Mouse (Mus musculus) stomach, embryonic 14.5 days (tissue): ENCODE results near the gene Usp40. TPM values are rescaled to one million over a fixed set of nuclear protein-coding genes. Genes with fewer than 3 reads are reported as not detected.
"Not testable (repeated sequence)": the region's sequence is repeated elsewhere in the genome, so short reads cannot be mapped to it uniquely, and the experiment has no call there.

Source experiments
- ATAC-seq: fragments of 200-750 bp; cut with Nextera tagmentation; 2 replicates; pipeline ENCODE4 v1.8.0; 2017; ENCODE audit warnings: low read depth, moderate TSS enrichment; ENCODE audit not compliant: insufficient number of reproducible peaks, insufficient read depth, low FRiP score
- H3K27ac ChIP-seq: fragments of 300-500 bp; sonication (generic); 2 replicates; pipeline ENCODE4 v1.5.1; 2014; ENCODE audit warnings: mild to moderate bottlenecking, low read length, moderate library complexity, mixed read lengths
- H3K27me3 ChIP-seq: fragments of 300-500 bp; sonication (generic); 2 replicates; pipeline ENCODE4 v1.6.1; 2014; ENCODE audit warnings: low read length, control low read depth, mixed read lengths; ENCODE audit not compliant: control insufficient read depth, insufficient read depth
- H3K36me3 ChIP-seq: fragments of 300-500 bp; sonication (generic); 2 replicates; pipeline ENCODE4 v1.6.1; 2014; ENCODE audit warnings: mild to moderate bottlenecking, control low read depth, low read length, moderate library complexity, mixed read lengths; ENCODE audit not compliant: control insufficient read depth, insufficient read depth
- H3K4me1 ChIP-seq: fragments of 300-500 bp; sonication (generic); 2 replicates; pipeline ENCODE4 v1.6.1; 2014; ENCODE audit warnings: low read length, control low read depth, mixed read lengths; ENCODE audit not compliant: control insufficient read depth, insufficient read depth
- H3K4me2 ChIP-seq: fragments of 300-500 bp; sonication (generic); replicated peaks from 2 replicates; pipeline ENCODE4 v1.6.1; 2014; ENCODE audit warnings: low read depth, low read length, control low read depth
- H3K4me3 ChIP-seq: fragments of 300-500 bp; sonication (generic); 2 replicates; pipeline ENCODE4 v1.5.1; 2014; ENCODE audit warnings: low read depth, low read length, control low read depth
- H3K9ac ChIP-seq: fragments of 300-500 bp; sonication (generic); replicated peaks from 2 replicates; pipeline ENCODE4 v1.6.1; 2014; ENCODE audit warnings: low read depth, mild to moderate bottlenecking, control low read depth, low read length, moderate library complexity, mixed read lengths
- H3K9me3 ChIP-seq: fragments of 300-500 bp; sonication (generic); 2 replicates; pipeline ENCODE4 v1.6.1; 2016; ENCODE audit warnings: low read depth, low read length, control low read depth; ENCODE audit not compliant: control insufficient read depth
- WGBS: fragments of 180-500 bp; shearing (Covaris S2); extraction: QIAGEN DNeasy Blood & Tissue Kit; methylation state at CpG from one replicate; pipeline ENCODE4 v1.1.7; 2014; 5-methylcytosine and 5-hydroxymethylcytosine counted together
- polyA plus RNA-seq: library from polyadenylated mRNA; unstranded; fragments of >200 nt; fragmentation: Nextera tagmentation; extraction: Ambion mirVana; gene quantifications from 2 replicates; pipeline ENCODE4 v1.2.1, GENCODE M21; 2014

Usp40 gene
- 41.9 and 43.9 TPM in 2 replicates for polyA plus RNA-seq

DNA sequence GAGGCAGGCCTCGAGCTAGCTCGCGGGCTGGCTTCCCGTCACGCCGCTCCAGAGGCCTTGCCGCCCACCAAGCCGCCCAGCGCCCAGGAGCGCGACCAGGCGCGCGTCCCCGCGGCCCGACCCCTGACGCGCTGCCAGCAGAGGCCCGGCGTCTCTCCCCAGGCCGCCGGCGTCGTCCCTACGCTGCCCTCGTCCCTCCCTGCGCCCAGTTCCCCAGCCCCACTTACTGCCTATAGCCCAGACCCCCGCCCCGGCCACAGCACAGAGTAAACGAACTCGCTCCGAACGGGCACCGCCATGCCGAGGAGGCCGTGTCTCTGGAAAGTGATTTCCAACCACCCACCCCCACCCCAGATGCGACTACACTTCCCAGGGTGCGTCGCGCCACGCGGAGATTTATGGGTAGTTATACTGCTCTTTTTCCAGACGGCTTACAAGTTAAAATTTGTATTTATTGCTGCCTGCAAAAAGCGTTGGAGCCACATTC, at the start of gene Usp40:
TSS of gene Usp40 (minus strand) at position 341 of the 487 bp plus-strand sequence.
- peak within 1 kb of the TSS; percentile 89 for H3K27ac ChIP-seq
- peak; percentile 93 for ATAC-seq
- H3K4me2 ChIP-seq: peak within 1 kb of the TSS; percentile 55
- peaks cover 8% of the 10 kb centered on the region for H3K36me3 ChIP-seq
- no peaks in the 10 kb centered on the region for H3K27me3 ChIP-seq
- H3K4me3 ChIP-seq: peak within 1 kb of the TSS; percentile 64
- no peaks in the 10 kb centered on the region for H3K9me3 ChIP-seq
- WGBS: under 1% methylated on average over 45 of the region's 45 CpGs
- H3K4me1 ChIP-seq: peaks cover 5% of the 10 kb centered on the region
- H3K9ac ChIP-seq: peak within 1 kb of the TSS; percentile 79

DNA sequence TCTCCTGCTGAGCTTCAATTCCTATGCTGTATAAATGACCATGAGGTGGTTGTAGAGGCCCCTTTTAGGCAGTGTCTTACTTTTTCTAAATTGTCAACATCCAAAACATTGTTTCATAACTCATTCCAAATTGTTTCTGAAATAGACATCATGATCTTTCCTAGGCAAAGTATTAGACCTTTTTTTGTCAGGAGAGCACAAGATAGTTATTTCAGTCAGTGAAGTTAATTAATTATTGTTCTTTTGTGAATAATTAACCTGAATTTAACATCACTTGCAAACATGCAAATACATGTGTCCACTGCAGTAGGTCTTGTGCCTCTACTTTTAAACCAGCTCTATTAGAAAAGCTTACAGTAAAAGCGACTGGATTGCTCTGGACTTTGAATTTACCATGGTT, 46.7 kb upstream of the Usp40 start, which contains the start of gene Ugt1a10:
TSS of gene Ugt1a10 (plus strand) at position 301 of the 400 bp plus-strand sequence.
- Histone ChIP-seq H3K4me2 (no peak within 1 kb of the TSS), H3K9ac (no peak within 1 kb of the TSS), H3K27ac (no peak within 1 kb of the TSS), H3K27me3 (no peaks in the 10 kb centered on the region), H3K4me1 (no peaks in the 10 kb centered on the region), H3K4me3 (no peak within 1 kb of the TSS), H3K36me3 (no peaks in the 10 kb centered on the region), H3K9me3 (no peaks in the 10 kb centered on the region)
- 74% methylated on average over 1 of the region's 1 CpGs for WGBS
- no peak for ATAC-seq

DNA sequence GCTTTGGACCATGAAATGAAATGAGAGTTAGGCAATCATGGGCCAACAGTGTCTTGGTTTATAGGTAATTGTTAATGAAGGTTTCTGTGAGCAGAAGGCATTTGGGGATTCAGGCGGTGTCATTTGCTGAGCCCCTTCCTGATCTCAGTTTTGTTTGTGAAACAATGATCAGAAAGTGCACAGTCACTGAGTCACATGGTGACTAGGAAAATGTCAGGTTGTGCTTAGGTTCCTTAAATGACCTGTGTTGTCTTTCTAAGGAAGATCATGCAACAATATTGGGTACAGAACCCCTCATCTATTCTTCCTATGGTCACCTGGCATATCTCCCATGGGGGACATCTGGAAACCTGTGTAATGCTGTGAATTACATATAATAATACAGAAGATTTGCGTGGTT, 39.1 kb upstream of the Usp40 start:
- WGBS: 91% methylated on average over 2 of the region's 2 CpGs
- H3K9ac ChIP-seq, ATAC-seq, H3K4me2 ChIP-seq, H3K36me3 ChIP-seq, H3K27ac ChIP-seq, H3K4me1 ChIP-seq, H3K27me3 ChIP-seq, H3K9me3 ChIP-seq, H3K4me3 ChIP-seq: not testable (repeated sequence)

DNA sequence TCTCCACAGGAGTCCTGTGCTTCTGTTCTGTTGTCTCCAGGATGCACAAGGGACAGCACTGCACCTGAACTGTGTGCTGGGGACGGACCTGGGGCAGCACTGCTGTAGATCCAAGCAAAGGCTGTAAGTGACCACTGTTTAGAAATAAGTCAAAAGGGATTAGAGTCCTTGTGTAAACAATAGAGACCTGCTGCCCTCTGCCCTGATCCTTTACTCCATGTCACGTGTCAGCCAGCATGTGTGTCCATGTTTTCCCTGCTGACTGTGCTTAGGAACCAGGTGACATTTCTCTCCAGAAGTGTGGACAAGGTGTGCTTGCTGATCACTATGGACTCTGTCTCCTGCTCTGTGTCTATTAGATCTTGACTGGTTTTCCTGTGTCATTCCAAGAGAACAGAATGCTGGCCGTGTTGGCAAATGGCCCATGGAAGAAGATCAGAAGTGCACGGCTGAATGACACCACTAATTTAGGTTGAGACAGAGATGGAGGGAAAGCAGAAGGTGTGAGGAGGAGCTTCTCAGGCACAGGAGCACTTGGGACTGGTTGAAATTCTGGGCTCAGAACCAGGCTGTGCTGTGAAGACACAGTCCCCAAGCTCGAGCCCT, 36.6 kb upstream of the Usp40 start:
- H3K4me1 ChIP-seq, H3K9ac ChIP-seq, H3K36me3 ChIP-seq, H3K27ac ChIP-seq, H3K9me3 ChIP-seq, ATAC-seq, H3K4me2 ChIP-seq, H3K4me3 ChIP-seq, H3K27me3 ChIP-seq: not testable (repeated sequence)
- 47% methylated on average over 3 of the region's 5 CpGs for WGBS

DNA sequence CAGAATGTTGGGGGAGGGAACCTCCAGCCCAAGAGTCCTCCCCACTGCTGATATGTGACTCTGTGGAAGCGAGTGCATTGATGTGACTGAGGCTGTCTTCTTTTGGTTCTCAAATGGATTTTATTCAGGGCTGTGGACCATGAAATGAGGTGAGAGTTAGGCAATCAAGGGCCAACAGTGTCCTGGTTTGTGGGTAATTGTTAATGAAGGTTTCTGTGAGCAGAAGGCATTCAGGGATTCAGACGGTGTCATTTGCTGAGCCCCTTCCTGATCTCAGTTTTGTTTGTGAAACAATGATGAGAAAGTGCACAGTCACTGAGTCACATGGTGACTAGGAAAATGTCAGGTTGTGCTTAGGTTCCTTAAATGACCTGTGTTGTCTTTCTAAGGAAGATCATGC, 34.7 kb upstream of the Usp40 start:
- not testable (repeated sequence) for H3K27me3 ChIP-seq, H3K4me2 ChIP-seq, H3K9me3 ChIP-seq, ATAC-seq, H3K4me3 ChIP-seq, H3K9ac ChIP-seq, H3K36me3 ChIP-seq, H3K27ac ChIP-seq, H3K4me1 ChIP-seq
- WGBS: 92% methylated on average over 1 of the region's 2 CpGs

DNA sequence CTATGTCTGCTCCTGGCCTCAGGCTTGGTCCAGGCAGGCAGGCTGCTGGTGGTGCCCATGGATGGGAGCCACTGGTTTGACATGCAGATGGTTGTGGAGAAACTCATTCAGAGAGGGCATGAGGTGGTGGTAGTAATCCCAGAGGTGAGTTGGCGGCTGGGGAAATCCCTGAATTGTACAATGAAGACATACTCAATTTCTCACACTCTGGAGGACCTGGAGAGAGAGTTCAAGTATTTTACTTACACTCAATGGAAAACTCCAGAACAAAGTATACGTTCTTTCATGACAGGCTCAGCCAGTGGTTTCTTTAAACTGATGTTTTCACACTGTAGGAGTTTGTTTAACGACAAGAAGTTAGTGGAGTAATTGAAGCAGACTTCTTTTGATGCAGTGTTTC, 16.9 kb upstream of the Usp40 start:
- H3K27ac ChIP-seq, H3K4me1 ChIP-seq, H3K4me3 ChIP-seq, H3K36me3 ChIP-seq, H3K9me3 ChIP-seq, H3K4me2 ChIP-seq, ATAC-seq, H3K27me3 ChIP-seq, H3K9ac ChIP-seq: not testable (repeated sequence)
- WGBS: 74% methylated on average over 3 of the region's 3 CpGs

DNA sequence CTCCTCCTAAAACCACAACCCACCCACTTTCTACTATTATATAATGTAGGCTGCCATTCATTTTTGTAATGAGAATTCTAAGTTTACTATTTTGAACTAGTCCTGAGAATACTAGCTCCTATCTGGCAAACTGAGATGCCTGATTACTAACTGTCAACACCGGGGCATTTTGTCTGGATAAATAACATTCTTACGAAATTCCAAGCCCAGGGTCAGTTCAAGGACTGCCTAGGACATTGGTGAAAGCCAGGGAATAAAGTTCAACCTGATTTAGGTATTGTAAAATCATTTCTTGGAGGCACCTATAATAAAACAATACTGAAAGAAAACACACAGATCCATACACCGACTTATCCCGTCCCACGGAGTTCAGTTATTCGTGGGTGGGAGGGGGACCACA, 7.0 kb upstream of the Usp40 start:
- 92% methylated on average over 6 of the region's 6 CpGs for WGBS
- H3K27ac ChIP-seq: no peak overlapping the region
- H3K4me2 ChIP-seq: no peak overlapping the region
- ATAC-seq: no peak
- no peak overlapping the region for H3K4me3 ChIP-seq
- no peaks in the 10 kb centered on the region for H3K9me3 ChIP-seq
- H3K4me1 ChIP-seq: no peaks in the 10 kb centered on the region
- no peak overlapping the region for H3K9ac ChIP-seq
- no peaks in the 10 kb centered on the region for H3K27me3 ChIP-seq
- no peaks in the 10 kb centered on the region for H3K36me3 ChIP-seq

DNA sequence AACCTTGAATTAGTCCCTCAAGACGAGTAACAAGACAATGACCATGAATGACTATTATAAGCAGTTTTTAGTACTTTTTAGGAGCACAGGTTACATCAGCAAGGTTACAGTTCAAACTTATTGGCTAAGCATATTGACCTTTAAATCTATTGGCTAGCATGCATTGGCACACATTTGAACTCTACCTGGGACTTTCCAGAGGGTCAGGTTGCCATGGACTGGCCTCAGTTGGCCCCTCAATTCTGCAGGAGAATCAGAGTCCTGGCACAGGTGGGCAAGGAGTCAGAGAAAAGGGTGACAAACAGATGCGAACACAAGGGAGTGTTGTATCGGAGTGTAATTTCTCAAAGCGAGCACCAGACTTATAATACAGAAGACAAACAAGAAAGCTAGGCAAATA, 6.3 kb upstream of the Usp40 start:
- H3K27ac ChIP-seq: no peak overlapping the region
- H3K9ac ChIP-seq: no peak overlapping the region
- H3K27me3 ChIP-seq: no peaks in the 10 kb centered on the region
- no peaks in the 10 kb centered on the region for H3K4me1 ChIP-seq
- 96% methylated on average over 4 of the region's 4 CpGs for WGBS
- no peak for ATAC-seq
- no peak overlapping the region for H3K4me2 ChIP-seq
- H3K9me3 ChIP-seq: no peaks in the 10 kb centered on the region
- H3K4me3 ChIP-seq: no peak overlapping the region
- H3K36me3 ChIP-seq: no peaks in the 10 kb centered on the region

DNA sequence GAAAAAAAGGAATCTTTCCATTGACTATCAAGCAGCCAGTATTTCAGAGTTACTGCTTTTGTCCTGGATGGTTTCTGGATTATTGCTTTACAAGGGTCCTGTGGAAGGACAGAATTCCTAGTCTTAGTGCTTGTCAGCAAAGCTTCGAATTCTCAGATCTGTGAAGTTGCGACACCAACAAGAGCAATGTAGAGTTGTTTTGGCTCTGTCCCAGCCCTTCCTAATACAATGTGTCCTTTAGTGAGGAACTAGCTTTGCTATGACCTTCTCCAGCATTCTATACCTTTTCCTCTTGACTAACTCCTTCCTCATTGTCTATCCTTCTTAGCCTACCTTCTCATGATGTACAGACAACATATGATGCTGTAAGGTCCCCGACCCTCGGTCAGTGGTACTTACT, 5.8 kb upstream of the Usp40 start:
- no peaks in the 10 kb centered on the region for H3K36me3 ChIP-seq
- no peak for ATAC-seq
- no peak overlapping the region for H3K4me2 ChIP-seq
- no peak overlapping the region for H3K4me3 ChIP-seq
- H3K9me3 ChIP-seq: no peaks in the 10 kb centered on the region
- no peaks in the 10 kb centered on the region for H3K27me3 ChIP-seq
- H3K9ac ChIP-seq: no peak overlapping the region
- no peaks in the 10 kb centered on the region for H3K4me1 ChIP-seq
- WGBS: 90% methylated on average over 4 of the region's 4 CpGs
- H3K27ac ChIP-seq: no peak overlapping the region
